Mouse (Mus musculus) MEL (cell line): ENCODE data around the gene Kcnip2.

ENCODE experiments used
- CHD2 ChIP-seq: IDR thresholded peaks from 2 replicates; pipeline ENCODE4 v1.6.1; 2011; ENCODE audit warnings: low read length, improper control_type of control experiment
- CTCF ChIP-seq, 3 experiments: IDR thresholded peaks in 2 of 3; conservative IDR thresholded peaks in 1 of 3; 2 replicates each; pipeline ENCODE4 v1.5.1; 2011 to 2012; ENCODE audit warnings: low read length in 3 of 3, low read depth in 2 of 3, mild to moderate bottlenecking in 2 of 3, improper control_type of control experiment in 1 of 3, inconsistent platforms in 1 of 3, mixed read lengths in 1 of 3, moderate library complexity in 1 of 3; ENCODE audit not compliant: control insufficient read depth in 1 of 3, insufficient read depth in 1 of 3, poor library complexity in 1 of 3, severe bottlenecking in 1 of 3
- ELF1 ChIP-seq: IDR thresholded peaks from 2 replicates; pipeline ENCODE4 v1.6.1; 2014; ENCODE audit warnings: low read depth, mild to moderate bottlenecking, inconsistent platforms, low read length, improper control_type of control experiment, moderate library complexity
- ETS1 ChIP-seq: IDR thresholded peaks from 2 replicates; pipeline ENCODE4 v1.6.1; 2012; ENCODE audit warnings: low read depth, mild to moderate bottlenecking, inconsistent platforms, low read length, improper control_type of control experiment, moderate library complexity
- JUND ChIP-seq: IDR thresholded peaks from 2 replicates; pipeline ENCODE4 v1.6.1; 2011; ENCODE audit warnings: low read depth, mild to moderate bottlenecking, improper control_type of control experiment, low read length
- KAT2A ChIP-seq: conservative IDR thresholded peaks from 2 replicates; pipeline ENCODE4 v1.6.1; 2012; ENCODE audit warnings: low read depth, low read length, improper control_type of control experiment, inconsistent platforms
- NELFE ChIP-seq: IDR thresholded peaks from 2 replicates; pipeline ENCODE4 v1.6.1; 2011; ENCODE audit warnings: low read depth, low read length, improper control_type of control experiment
- SIN3A ChIP-seq: IDR thresholded peaks from 2 replicates; pipeline ENCODE4 v1.6.1; 2012; ENCODE audit warnings: low read length, improper control_type of control experiment, inconsistent platforms
- SMC3 ChIP-seq: IDR thresholded peaks from 2 replicates; pipeline ENCODE4 v1.6.1; 2011; ENCODE audit warnings: low read depth, low read length, improper control_type of control experiment
- USF1 ChIP-seq: IDR thresholded peaks from 2 replicates; pipeline ENCODE4 v1.6.1; 2014; ENCODE audit warnings: low read depth, mild to moderate bottlenecking, inconsistent platforms, low read length, improper control_type of control experiment, moderate library complexity

- peak; percentile 90 for TF ChIP-seq ELF1
- TF ChIP-seq NELFE = peak; percentile 81
- TF ChIP-seq CTCF (IDR thresholded peaks at IDR 0.05 in 2 of 3, conservative IDR thresholded peaks at IDR 0.05 in 1 of 3; ENCODE audit: control insufficient read depth in 1 of 3, insufficient read depth in 1 of 3, low read depth in 2 of 3, low read length in 3 of 3, poor library complexity in 1 of 3, severe bottlenecking in 1 of 3) = no peak
- no peak; the same call in 1 of the 2 replicates for TF ChIP-seq CHD2
- no peak for TF ChIP-seq USF1
- peak; percentile 77; the same call in 1 of the 2 replicates for TF ChIP-seq ETS1
- 0 out of 2 replicates have a peak, but pooled peaks have one; percentile 74 for TF ChIP-seq JUND
- no peak for TF ChIP-seq KAT2A
- peak; percentile 83 for TF ChIP-seq SIN3A
- no peak for TF ChIP-seq SMC3
These were observed 25.7 kb downstream of the Kcnip2 start for GRCm38 (mm10) chr19:45789888-45790874.
